Mouse (Mus musculus) brain, embryonic 14.5 days (tissue): ENCODE results near the gene Rab11fip4. TPM values are rescaled to one million over a fixed set of nuclear protein-coding genes. Genes with fewer than 3 reads are reported as not detected.

ENCODE experiments used
- DNase-seq: peaks from one replicate; pipeline ENCODE4 v3.0.0-alpha.2; 2011; ENCODE audit warnings: low read depth
- CTCF ChIP-seq: fragments of 200-500 bp; IDR thresholded peaks from 2 replicates; pipeline ENCODE4 v1.5.1; 2012; ENCODE audit warnings: inconsistent platforms, mild to moderate bottlenecking, moderate library complexity, borderline replicate concordance; ENCODE audit not compliant: insufficient read depth, insufficient read length; ENCODE audit errors: extremely low read depth
- POLR2A ChIP-seq: fragments of 200-500 bp; IDR thresholded peaks from 2 replicates; pipeline ENCODE4 v1.6.1; 2012; ENCODE audit warnings: mild to moderate bottlenecking, inconsistent platforms, borderline replicate concordance; ENCODE audit not compliant: poor library complexity, insufficient read depth, insufficient read length, severe bottlenecking; ENCODE audit errors: extremely low read depth
- polyA plus RNA-seq: library from polyadenylated mRNA; depleted of rRNA; stranded (reverse); fragments of >200 nt; gene quantifications from 2 replicates; pipeline ENCODE4 v1.2.3, GENCODE M21; 2012; rRNA removed

The Rab11fip4 gene
- polyA plus RNA-seq, 1 experiment, result 55.0 TPM

DNA sequence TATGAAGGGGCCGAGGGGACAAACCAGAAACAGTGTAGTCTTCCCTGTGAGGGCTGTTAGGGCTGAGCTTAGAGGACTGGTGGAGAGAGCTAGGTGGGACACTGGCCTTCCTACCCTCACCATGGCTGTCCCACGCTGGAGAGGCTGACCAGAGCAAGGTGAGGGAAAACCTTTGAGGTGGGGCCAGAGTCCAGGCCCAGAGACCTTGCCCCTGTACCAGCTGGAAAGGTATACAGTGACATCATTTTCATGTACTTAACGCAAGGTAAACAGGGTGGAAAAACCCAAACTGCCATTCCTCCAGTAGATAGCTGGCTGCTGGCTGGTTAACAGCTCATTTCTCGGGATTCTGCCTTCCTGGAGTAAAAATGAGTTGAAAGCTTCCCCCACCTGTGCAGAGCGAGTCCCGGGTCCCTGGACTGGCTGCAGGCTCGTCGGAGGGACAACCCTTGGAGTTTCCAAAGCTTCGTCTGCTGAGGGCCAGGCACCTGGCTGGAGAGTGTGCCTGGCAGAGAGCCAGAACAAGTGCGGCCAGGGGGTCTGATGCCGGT lies 155.6 kb downstream of the Rab11fip4 start:
- DNase-seq, result no peak
- TF ChIP-seq POLR2A, result no peak
- TF ChIP-seq CTCF, result no peak

Other genes starting within 250 kb of the Rab11fip4 start
- 2.3 and 2.5 TPM in 2 replicates for gene Omg, start 87.1 kb upstream of the Rab11fip4 start, polyA plus RNA-seq
- gene Evi2b, start 67.5 kb upstream of the Rab11fip4 start, polyA plus RNA-seq, result 0.82 and 1.0 TPM in 2 replicates
- 0.03 and 0.07 TPM in 2 replicates for gene Evi2, start 60.6 kb upstream of the Rab11fip4 start, polyA plus RNA-seq
- gene Evi2a, start 60.6 kb upstream of the Rab11fip4 start, polyA plus RNA-seq, result 2.2 and 2.4 TPM in 2 replicates